Mouse (Mus musculus): ENCODE measurements around the gene Frmd5.

DNA sequence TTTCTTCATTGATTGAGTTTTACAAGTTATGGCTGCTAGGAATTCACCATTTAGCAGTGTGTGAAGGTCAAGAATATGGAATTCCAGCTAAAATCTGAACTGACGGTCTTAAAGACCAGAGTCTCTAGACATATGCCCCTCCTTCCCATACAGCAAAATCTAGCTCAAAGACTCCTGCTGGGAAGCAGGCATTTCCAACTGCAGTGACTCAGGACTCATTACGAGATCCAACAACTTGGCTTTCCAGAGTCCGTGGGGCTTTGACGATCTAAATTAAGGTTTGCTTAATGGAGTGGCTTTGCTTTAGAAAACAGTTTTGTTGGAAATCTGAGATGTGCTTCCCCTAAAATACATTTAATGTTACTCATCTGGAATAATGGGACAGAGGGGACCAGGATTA lies 204.5 kb downstream of the Frmd5 start:
- TF ChIP-seq CTCF (IDR thresholded peaks at IDR 0.05; ENCODE audit: borderline replicate concordance, insufficient read depth, low read length) (no peak), POLR2A (IDR thresholded peaks at IDR 0.05; ENCODE audit: low read depth, low read length) (no peak)
